Mouse (Mus musculus) lung, adult 10 weeks (tissue): ENCODE results near the gene Npas2. TPM values are rescaled to one million over a fixed set of nuclear protein-coding genes. Genes with fewer than 3 reads are reported as not detected.

Source experiments
- polyA plus RNA-seq: library from polyadenylated mRNA; stranded (reverse); fragments of 350-450 nt; fragmentation: Illumina TruSeq; extraction: RNeasy Lipid Tissue Mini Kit (QIAGEN cat#74804); gene quantifications from one replicate; pipeline ENCODE4 v1.2.3, GENCODE M21; 2014; ENCODE audit warnings: low read depth, low replicate concordance; ENCODE audit not compliant: insufficient read depth

The Npas2 gene
- polyA plus RNA-seq: 5.0 TPM

DNA sequence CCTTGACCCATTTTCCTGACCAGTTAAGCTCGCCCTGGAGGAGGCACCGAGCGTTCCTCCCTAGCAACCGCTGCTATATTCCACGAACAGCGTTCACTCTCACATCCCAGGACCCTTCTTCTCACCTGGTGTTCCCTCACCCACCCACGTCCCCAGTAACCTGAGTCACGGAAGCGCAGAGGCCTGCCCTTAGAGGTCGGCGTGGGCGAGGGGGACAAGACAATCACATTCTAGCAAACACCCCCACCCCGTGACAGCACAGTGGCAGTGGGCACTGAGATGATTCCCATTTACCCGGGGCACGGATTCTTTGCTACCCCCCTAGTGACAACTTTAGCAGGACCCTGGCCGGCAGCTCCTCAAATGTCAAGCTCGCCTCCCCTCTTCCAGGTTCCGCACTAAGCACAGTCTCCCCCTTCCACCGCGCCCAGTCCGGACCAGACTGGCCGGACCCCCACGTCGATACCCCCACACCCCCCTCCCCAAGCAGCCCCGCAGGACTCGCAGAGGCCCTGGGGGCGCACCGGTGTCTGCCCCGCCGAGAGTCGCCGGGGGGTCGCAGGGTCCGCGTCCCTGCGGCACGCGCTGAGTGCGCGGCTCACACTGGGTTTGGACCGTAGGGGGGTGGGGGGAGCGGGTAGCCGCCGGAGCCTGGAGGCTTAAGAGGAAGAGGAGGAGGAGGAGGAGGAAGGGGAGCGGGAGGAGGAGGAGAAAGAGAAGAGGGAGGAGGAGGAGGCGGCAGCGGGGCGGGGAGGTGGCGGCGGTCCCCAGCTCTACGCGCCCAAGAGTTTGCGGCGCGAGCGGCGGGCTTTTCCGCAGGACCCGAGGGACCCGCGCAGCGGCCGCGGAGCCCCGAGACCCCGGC lies at the start of gene Npas2:
TSS of gene Npas2 (plus strand) at position 735 of the 865 bp plus-strand sequence.

DNA sequence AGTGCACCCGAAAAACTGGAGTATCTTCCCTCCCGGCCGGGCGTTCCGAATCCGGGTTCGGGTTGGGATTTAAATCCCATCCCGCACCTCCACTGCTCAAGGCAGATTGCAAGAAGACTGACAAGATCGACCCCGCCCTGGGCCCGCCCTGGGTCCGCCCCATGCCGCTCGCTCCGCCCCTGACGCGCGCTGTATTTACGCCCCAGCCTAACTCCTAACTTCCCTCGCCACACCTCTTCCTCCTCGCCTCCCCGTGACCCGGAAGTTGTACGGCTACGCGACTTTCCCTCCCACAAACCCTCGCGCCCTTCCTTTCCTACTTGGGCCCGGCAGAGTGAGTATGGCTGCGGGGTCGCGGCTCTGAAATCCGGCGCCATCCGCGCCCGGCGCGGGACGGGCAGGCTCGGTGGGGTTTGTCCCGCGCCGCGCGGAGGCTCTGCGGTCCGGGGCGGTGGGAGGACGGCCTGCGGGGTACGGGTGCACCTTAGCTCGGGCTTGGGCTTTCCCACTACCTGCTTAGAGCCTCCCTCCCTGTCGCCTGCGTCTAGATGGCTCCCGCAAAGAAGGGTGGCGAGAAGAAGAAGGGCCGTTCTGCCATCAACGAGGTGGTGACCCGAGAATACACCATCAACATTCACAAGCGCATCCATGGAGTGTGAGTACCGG lies 174.2 kb downstream of the Npas2 start, which contains the start of gene Rpl31:
TSS of gene Rpl31 (plus strand) at position 242 of the 666 bp plus-strand sequence.

Other genes with a start within 250 kb of the Npas2 start
- gene Pdcl3, start 208.1 kb upstream of the Npas2 start, polyA plus RNA-seq: 104 TPM
- gene Rpl31, start 174.1 kb downstream of the Npas2 start, polyA plus RNA-seq: 1,687 TPM